Mouse (Mus musculus) lung, postnatal 10 days (tissue): ENCODE measurements at regions not wholly inside any gene's neighbourhood (a gene's known extent, or its start where the extent isn't known, plus 50 kb on each side); places are given as distances from the start of the nearest gene placed in this dataset.
"Not testable (repeated sequence)": the region's sequence is repeated elsewhere in the genome, so short reads cannot be mapped to it uniquely, and the experiment has no call there.

ENCODE experiments used
- DNase-seq: peaks from one replicate; pipeline ENCODE4 v3.0.0; 2021

DNA sequence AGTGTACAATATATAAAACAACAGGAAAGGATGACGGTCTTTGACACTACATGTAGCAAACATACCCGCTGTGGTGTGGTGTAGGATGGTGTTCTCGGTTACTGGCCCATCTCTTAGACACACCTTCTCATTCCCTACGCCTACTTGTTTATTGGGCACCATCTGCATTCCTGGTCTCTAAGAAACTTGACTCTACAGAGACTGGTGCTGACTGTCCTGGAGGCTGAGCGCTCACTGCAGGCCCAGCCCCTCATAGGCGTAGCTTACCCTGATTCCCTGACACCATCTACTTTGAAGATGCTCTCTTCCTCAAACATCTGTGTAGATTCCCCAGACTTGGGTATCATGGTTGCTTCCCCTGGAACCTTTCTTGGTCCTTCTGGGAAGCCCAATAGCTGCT, 90.9 kb upstream of the Fam84a start:
- DNase-seq, result not testable (repeated sequence)

DNA sequence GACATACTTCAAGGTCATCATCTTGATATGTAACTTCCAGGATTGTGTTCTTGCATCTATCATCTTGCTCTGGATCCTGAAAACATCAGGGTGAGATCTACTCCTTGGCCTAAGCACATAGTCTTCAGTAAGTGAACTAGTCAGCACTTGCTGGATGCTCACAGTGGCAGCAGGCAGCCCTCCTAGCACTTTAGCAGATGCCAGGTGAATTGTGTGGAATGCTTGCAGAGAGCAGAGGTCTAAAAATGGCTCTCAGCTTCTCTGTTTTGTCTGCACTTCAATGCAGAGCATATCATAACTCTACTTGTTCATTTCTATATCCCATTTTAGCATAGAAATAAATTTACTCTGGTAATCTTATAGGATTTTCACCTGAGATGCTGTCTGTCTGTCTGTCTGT, 85.8 kb upstream of the Fam84a start:
- DNase-seq, result no peak

DNA sequence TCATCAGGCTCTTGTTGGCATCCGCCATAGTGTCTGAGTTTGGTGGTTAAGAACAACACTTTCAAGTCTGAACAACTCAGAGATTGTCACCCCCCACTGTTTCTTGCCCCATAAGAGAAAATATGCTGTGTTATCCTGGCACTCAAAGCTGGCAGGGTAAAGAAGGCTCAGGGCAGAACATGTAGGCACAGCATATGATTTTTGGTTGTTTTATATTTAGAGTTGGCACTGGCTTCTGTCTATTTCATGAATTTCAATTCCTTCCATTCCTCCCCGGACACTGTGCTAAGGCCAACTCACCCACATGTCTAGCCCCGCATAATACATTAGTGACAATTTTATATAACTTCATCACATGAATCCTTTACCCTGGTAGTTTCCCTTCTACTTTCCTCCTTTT, 83.5 kb upstream of the Fam84a start:
- DNase-seq, result no peak

DNA sequence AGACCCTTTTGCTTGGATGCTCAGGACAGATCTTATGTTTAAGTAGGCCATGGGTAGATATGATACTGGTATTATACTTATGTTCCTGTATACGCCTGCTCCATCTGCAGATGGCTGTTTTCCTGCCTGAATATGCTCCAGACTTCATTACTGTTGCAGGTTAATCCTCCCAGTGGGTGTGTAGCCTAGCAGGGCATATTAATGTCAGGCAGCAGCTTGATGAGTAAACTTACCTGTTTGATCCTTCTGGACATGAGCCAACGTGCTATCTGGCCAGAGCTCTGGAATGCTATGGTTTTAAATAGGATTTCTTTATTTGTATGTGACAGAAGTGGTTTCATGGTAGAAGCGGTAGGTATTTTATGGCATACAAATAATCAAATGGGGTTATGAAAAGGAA, 60.8 kb upstream of the Fam84a start:
- DNase-seq, result no peak

DNA sequence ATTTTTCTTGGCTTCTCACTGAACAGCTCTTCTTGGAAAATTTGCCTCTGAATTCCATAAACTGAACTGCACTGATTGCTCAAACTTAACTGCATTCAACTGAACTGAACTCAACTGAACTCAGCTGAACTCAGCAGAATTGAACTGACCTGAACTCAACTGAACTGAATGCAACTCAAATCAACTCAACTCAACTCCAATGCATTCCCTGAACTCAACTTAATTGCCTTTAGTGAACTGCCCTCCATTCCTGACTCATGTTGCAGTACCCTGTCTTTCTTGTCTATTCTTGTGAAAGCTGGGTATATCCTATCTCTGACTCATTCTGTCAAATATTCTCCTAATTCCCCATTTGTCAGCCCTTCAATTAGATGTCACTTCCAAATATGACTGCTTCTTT, 58.0 kb upstream of the Fam84a start:
- DNase-seq, result no peak

DNA sequence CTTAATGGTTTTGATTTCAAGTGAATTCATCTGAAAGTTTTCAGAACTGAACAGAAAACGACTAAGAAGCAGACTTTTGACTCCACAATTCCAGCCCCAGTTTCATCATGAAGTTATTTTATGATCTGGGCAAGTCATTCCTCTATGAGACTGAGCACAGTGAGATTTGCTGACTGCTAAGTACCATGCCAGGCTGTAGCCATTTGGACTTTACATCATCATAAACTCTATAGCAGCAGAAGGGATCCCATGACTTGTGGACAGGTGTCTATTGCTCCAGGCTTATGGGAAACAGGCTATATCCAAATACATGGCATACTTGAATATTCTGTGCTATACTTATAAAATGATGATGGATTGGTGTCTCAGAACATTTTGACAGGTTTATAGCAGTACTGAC, 55.4 kb upstream of the Fam84a start:
- DNase-seq, result no peak

DNA sequence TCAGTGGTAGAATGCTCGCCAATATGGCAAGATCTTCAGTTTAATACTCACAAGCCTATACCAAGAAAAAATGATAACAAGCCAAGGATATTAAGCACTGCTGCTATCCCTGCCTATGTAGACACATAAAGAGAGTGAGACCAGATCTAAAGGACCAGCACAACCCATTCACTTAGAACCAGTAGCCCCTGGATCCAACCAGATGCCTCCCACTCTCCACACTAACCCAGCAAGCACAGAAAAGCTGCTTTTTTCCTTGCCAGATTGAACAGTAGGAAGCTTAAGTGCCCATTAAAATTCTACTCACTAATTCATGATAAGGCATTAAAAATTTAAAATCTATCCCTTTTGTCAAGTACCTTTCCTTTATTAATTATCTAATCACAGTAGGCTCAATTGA, 52.6 kb upstream of the Fam84a start:
- no peak for DNase-seq
